Mouse (Mus musculus) kidney, adult 2 months (tissue): ENCODE results near the gene Btnl10.

ENCODE experiments used
- CTCF ChIP-seq: fragments of 200-500 bp; conservative IDR thresholded peaks from 2 replicates; pipeline ENCODE4 v1.5.1; 2011; ENCODE audit warnings: low read depth, mild to moderate bottlenecking, control low read depth, low read length, moderate library complexity, mixed read lengths; ENCODE audit not compliant: insufficient read depth, insufficient read length
- POLR2A ChIP-seq: fragments of 200-500 bp; IDR thresholded peaks from one replicate; pipeline ENCODE4 v1.6.1; 2011; ENCODE audit warnings: low read depth, low read length, control low read depth

- TF ChIP-seq CTCF: no peak
- no peak for TF ChIP-seq POLR2A
Observed at GRCm38 (mm10) chr11:58922420-58922819, 4.7 kb downstream of the Btnl10 start.
